Mouse (Mus musculus) liver, embryonic 14.5 days (tissue): Measurements from ENCODE around the gene Spock1. TPM values are rescaled to one million over a fixed set of nuclear protein-coding genes. Genes with fewer than 3 reads are reported as not detected.

Source experiments
- ATAC-seq: fragments of 200-750 bp; cut with Nextera tagmentation; 2 replicates; pipeline ENCODE4 v1.8.0; 2017; ENCODE audit warnings: moderate number of reproducible peaks, mild to moderate bottlenecking, moderate library complexity; ENCODE audit not compliant: insufficient read depth
- DNase-seq, 3 experiments: peaks; one replicate each; pipeline ENCODE4 v3.0.0-alpha.2; 2012 to 2013; ENCODE audit warnings: low read depth in 3 of 3, low spot score in 3 of 3
- H3K27ac ChIP-seq: fragments of 300-500 bp; sonication (generic); 2 replicates; pipeline ENCODE4 v1.5.1; 2014; ENCODE audit warnings: moderate library complexity, mild to moderate bottlenecking, control low read depth, inconsistent platforms
- H3K27me3 ChIP-seq: fragments of 300-500 bp; sonication (generic); 2 replicates; pipeline ENCODE4 v1.6.1; 2014; ENCODE audit warnings: mild to moderate bottlenecking, low read length, moderate library complexity; ENCODE audit not compliant: control insufficient read depth, insufficient read depth
- H3K36me3 ChIP-seq: fragments of 300-500 bp; sonication (generic); replicated peaks from 2 replicates; pipeline ENCODE4 v1.6.1; 2014; ENCODE audit warnings: low read depth; ENCODE audit not compliant: control insufficient read depth, insufficient read depth
- H3K4me1 ChIP-seq, 2 experiments: fragments of 200-500 bp in 1 of 2; fragments of 300-500 bp in 1 of 2; sonication (generic) in 1 of 2; replicated peaks; 2 replicates each; pipeline ENCODE4 v1.6.1; 2012 to 2014; ENCODE audit warnings: antibody characterized with exemption in 1 of 2, inconsistent platforms in 1 of 2, low read length in 1 of 2; ENCODE audit not compliant: control insufficient read depth in 2 of 2, insufficient read depth in 2 of 2
- H3K4me2 ChIP-seq: fragments of 300-500 bp; sonication (generic); 2 replicates; pipeline ENCODE4 v1.6.1; 2014; ENCODE audit warnings: low read depth, mild to moderate bottlenecking, control low read depth, moderate library complexity
- H3K4me3 ChIP-seq, 2 experiments: fragments of 200-500 bp in 1 of 2; fragments of 300-500 bp in 1 of 2; sonication (generic) in 1 of 2; 2 replicates each; pipeline ENCODE4 v1.5.1; 2012 to 2014; ENCODE audit warnings: low read depth in 2 of 2, low read length in 2 of 2, mild to moderate bottlenecking in 2 of 2, control low read depth in 1 of 2, inconsistent platforms in 1 of 2, moderate library complexity in 1 of 2; ENCODE audit not compliant: insufficient read depth in 1 of 2
- H3K9ac ChIP-seq: fragments of 300-500 bp; sonication (generic); replicated peaks from 2 replicates; pipeline ENCODE4 v1.6.1; 2014; ENCODE audit warnings: mild to moderate bottlenecking, control low read depth, moderate library complexity
- H3K9me3 ChIP-seq: fragments of 300-500 bp; sonication (generic); 2 replicates; pipeline ENCODE4 v1.6.1; 2016; ENCODE audit warnings: low read length, mixed read lengths; ENCODE audit not compliant: control insufficient read depth
- CTCF ChIP-seq: IDR thresholded peaks from 2 replicates; pipeline ENCODE4 v1.5.1; 2016; ENCODE audit warnings: antibody characterized with exemption, low read depth, control low read depth
- EP300 ChIP-seq: IDR thresholded peaks from 2 replicates; pipeline ENCODE4 v1.6.1; 2016; ENCODE audit warnings: antibody characterized with exemption, low read depth
- WGBS: fragments of 180-500 bp; shearing (Covaris S2); extraction: QIAGEN DNeasy Blood & Tissue Kit; methylation state at CpG from one replicate; pipeline ENCODE4 v1.1.7; 2014; ENCODE audit not compliant: insufficient replicate concordance; 5-methylcytosine and 5-hydroxymethylcytosine counted together
- polyA plus RNA-seq, 2 experiments: library from polyadenylated mRNA; depleted of rRNA in 1 of 2; stranded (reverse) in 1 of 2; unstranded in 1 of 2; fragments of >200 nt; fragmentation: Nextera tagmentation in 1 of 2; extraction: Ambion mirVana in 1 of 2; gene quantifications; 2 replicates each; pipeline versions ENCODE4 v1.2.1 to v1.2.3; 2012 to 2014

The Spock1 gene
- polyA plus RNA-seq, 2 experiments, result 0.06 TPM; not detected in 1

DNA sequence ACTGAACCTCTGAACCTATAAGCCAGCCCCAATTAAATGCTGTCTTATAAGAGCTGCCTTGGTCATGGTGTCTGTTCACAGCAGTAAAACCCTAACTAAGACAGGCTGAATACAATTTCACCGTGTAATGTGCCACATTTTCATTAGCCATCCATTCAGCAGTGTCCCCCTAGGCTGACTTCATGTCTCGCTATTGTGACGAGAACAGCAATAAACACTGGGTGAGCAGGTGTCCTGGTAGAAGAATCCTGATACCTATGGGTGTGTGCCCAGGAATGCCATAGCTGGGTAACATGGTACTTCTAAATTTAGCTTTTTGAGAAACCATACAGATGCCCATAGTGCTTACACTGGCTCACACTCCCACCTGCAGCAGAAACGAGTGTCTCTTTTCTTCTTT lies 500.5 kb downstream of the Spock1 start:
- H3K27ac ChIP-seq, result no peak overlapping the region
- TF ChIP-seq EP300 (no peak), CTCF (no peak)
- H3K4me1 ChIP-seq, result no peaks in the 10 kb centered on the region
- no peak overlapping the region for H3K9ac ChIP-seq
- ATAC-seq, result no peak
- H3K4me3 ChIP-seq, result no peak overlapping the region
- H3K36me3 ChIP-seq, result no peaks in the 10 kb centered on the region
- WGBS, result 56% methylated on average over 4 of the region's 4 CpGs
- H3K9me3 ChIP-seq, result no peaks in the 10 kb centered on the region
- H3K27me3 ChIP-seq, result no peaks in the 10 kb centered on the region
- no peak overlapping the region for H3K4me2 ChIP-seq
- no peak for DNase-seq

GRCm38 (mm10) chr13:57402386-57402785 lies 505.7 kb downstream of the Spock1 start:
- DNase-seq (no peak), ATAC-seq (no peak)
- Histone ChIP-seq H3K36me3 (no peaks in the 10 kb centered on the region), H3K27me3 (no peaks in the 10 kb centered on the region), H3K4me2 (no peak overlapping the region), H3K4me1 (no peaks in the 10 kb centered on the region), H3K4me3 (no peak overlapping the region), H3K9ac (no peak overlapping the region), H3K9me3 (no peaks in the 10 kb centered on the region), H3K27ac (no peak overlapping the region)
- TF ChIP-seq EP300 (no peak), CTCF (no peak)
- WGBS, result 57% methylated on average over 7 of the region's 7 CpGs

GRCm38 (mm10) chr13:57372141-57372700 lies 535.9 kb downstream of the Spock1 start:
- DNase-seq (no peak), ATAC-seq (no peak)
- Histone ChIP-seq H3K9me3 (no peaks in the 10 kb centered on the region), H3K4me3 (no peak overlapping the region), H3K27me3 (no peaks in the 10 kb centered on the region), H3K4me2 (no peak overlapping the region), H3K27ac (no peak overlapping the region), H3K36me3 (no peaks in the 10 kb centered on the region), H3K4me1 (no peaks in the 10 kb centered on the region), H3K9ac (no peak overlapping the region)
- TF ChIP-seq CTCF, result no peak
- TF ChIP-seq EP300, result no peak
- WGBS, result 70% methylated on average over 14 of the region's 14 CpGs

Other genes starting within 250 kb of the Spock1 start
- gene Klhl3, start 205.3 kb upstream of the Spock1 start, polyA plus RNA-seq (2012; rRNA removed), result 0.42 and 0.44 TPM in 2 replicates
- gene Klhl3, start 205.3 kb upstream of the Spock1 start, polyA plus RNA-seq (2014; fragmentation: Nextera tagmentation; extraction: Ambion mirVana), result 0.51 and 0.63 TPM in 2 replicates
- 44.1 and 62.9 TPM in 2 replicates for gene Hnrnpa0, start 220.2 kb upstream of the Spock1 start, polyA plus RNA-seq (2012; rRNA removed)
- gene Hnrnpa0, start 220.2 kb upstream of the Spock1 start, polyA plus RNA-seq (2014; fragmentation: Nextera tagmentation; extraction: Ambion mirVana), result 9.7 and 10.5 TPM in 2 replicates
- 5.8 and 6.9 TPM in 2 replicates for gene Idnk, start 249.3 kb upstream of the Spock1 start, polyA plus RNA-seq (2012; rRNA removed)
- gene Idnk, start 249.3 kb upstream of the Spock1 start, polyA plus RNA-seq (2014; fragmentation: Nextera tagmentation; extraction: Ambion mirVana), result 17.7 and 18.3 TPM in 2 replicates